Mouse (Mus musculus): ENCODE measurements around the gene Ern1. TPM values are rescaled to one million over a fixed set of nuclear protein-coding genes. Genes with fewer than 3 reads are reported as not detected.

Gene Ern1
- total and polyA plus RNA-seq, 2 experiments from 2014 or later: 3.0 to 11.6 TPM

DNA sequence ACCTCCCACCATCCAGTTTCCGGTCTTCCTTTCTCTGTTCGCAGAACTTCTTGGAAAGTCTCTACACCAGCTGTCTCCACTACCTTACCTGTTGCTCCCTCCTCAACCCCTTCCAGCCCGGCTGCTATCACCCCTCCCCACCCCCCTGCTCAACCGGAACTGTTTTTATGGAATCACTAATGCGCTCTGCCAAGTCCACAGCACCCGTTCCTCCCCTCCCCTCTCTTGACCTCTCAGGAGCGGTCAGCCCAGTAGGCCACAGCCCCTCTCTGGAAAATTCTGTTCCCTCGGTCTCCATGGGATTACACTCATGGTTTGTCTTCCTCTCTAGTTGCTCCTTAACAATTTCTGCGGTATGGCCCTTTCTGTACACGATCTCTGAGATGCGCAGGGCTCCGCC, 134.5 kb downstream of the Ern1 start, which contains the start of gene Scn4a:
TSS of gene Scn4a (minus strand) at position 101 of the 400 bp plus-strand sequence.
- H3K27me3 ChIP-seq (ENCODE audit: insufficient read depth, low read length): no peaks in the 10 kb centered on the region
- H3K36me3 ChIP-seq (ENCODE audit: insufficient read depth, low read length): no peaks in the 10 kb centered on the region
- no peaks in the 10 kb centered on the region for H3K9me3 ChIP-seq (ENCODE audit: low read length)
- WGBS: 89% methylated on average over 12 of the region's 12 CpGs
- H3K4me2 ChIP-seq (ENCODE audit: low read depth, low read length): no peak within 1 kb of the TSS
- ATAC-seq (no peak), DNase-seq (ENCODE audit: low spot score) (no peak)
- TF ChIP-seq CTCF (IDR thresholded peaks at IDR 0.05; ENCODE audit: low read depth): no peak
- no peaks in the 10 kb centered on the region for H3K4me1 ChIP-seq (ENCODE audit: insufficient read depth, low read length)
- no peak within 1 kb of the TSS for H3K9ac ChIP-seq (replicated peaks; ENCODE audit: low read length)
- H3K27ac ChIP-seq: no peak within 1 kb of the TSS
- H3K4me3 ChIP-seq (ENCODE audit: low read length): no peak within 1 kb of the TSS

DNA sequence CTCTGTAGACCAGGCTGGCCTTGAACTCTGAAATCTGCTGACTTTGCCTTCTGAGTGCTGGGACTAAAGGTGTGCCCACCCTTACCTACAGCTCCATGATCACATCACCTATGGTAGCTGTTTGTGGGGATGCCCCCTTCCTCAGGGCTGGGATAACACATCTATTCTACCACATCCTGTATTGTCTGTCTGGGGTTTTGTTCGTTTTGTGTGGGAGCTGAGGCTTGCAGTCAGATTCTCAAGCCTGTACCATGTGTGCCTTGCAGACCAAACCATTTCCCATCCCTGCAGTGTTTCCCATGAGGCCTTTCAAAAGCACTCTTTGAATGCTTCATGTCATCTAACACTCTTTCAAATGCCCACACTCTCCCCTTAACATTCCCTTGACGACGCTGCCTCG, 135.7 kb downstream of the Ern1 start:
- Histone ChIP-seq H3K9me3 (ENCODE audit: low read length) (no peaks in the 10 kb centered on the region), H3K27me3 (ENCODE audit: insufficient read depth, low read length) (no peaks in the 10 kb centered on the region), H3K36me3 (ENCODE audit: insufficient read depth, low read length) (no peaks in the 10 kb centered on the region), H3K4me2 (ENCODE audit: low read depth, low read length) (no peak overlapping the region), H3K4me3 (ENCODE audit: low read length) (no peak overlapping the region), H3K9ac (replicated peaks; ENCODE audit: low read length) (no peak overlapping the region), H3K27ac (no peak overlapping the region), H3K4me1 (ENCODE audit: insufficient read depth, low read length) (no peaks in the 10 kb centered on the region)
- ATAC-seq (no peak), DNase-seq (ENCODE audit: low spot score) (no peak)
- 61% methylated on average over 4 of the region's 4 CpGs for WGBS
- no peak for TF ChIP-seq CTCF (IDR thresholded peaks at IDR 0.05; ENCODE audit: low read depth)

DNA sequence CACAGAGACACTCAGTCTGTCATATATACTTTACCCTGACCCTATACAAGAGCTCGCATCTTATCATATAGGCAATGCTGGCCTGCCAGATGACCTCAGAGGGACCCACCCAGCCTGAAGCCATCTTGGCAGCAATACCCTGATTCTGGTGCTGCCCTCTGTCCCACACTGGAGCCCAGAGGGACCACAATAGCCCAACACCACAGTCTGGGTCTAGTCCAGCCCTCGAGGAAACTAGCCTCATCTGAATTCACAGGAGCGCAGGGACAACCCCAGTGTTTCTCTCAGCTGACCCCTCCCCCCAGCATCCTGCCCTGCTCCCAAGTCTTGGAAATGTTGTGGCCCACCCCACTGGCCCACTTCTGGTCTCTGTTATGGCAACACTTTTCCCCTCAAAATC, 136.4 kb downstream of the Ern1 start:
- Histone ChIP-seq H3K4me1 (ENCODE audit: insufficient read depth, low read length) (no peaks in the 10 kb centered on the region), H3K4me2 (ENCODE audit: low read depth, low read length) (no peak overlapping the region), H3K9me3 (ENCODE audit: low read length) (no peaks in the 10 kb centered on the region), H3K36me3 (ENCODE audit: insufficient read depth, low read length) (no peaks in the 10 kb centered on the region), H3K9ac (replicated peaks; ENCODE audit: low read length) (no peak overlapping the region), H3K4me3 (ENCODE audit: low read length) (no peak overlapping the region), H3K27ac (no peak overlapping the region), H3K27me3 (ENCODE audit: insufficient read depth, low read length) (no peaks in the 10 kb centered on the region)
- DNase-seq (ENCODE audit: low spot score): peak; percentile 14
- peak; percentile 73; the same call in 1 of the 2 replicates for ATAC-seq
- no peak for TF ChIP-seq CTCF (IDR thresholded peaks at IDR 0.05; ENCODE audit: low read depth)
- 65% methylated on average over 3 of the region's 3 CpGs for WGBS

DNA sequence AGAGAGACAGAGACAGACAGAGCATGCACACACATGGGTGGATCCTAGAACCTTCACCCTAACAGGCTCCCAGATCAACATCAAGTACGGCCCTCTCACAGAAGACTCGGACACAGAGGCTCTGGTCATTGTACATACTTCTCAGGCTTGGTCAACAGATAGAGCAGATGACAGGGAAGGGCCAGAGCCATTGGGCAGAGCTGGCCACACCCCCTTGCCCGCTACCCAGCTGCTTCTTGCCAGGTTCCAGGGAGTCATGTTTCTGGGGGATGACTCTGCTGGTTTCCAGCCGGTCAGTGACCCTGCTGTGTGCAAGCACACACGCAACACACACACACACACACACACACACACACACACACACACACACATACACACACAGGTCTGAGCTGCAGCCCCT, 136.8 kb downstream of the Ern1 start:
- H3K4me1 ChIP-seq (ENCODE audit: insufficient read depth, low read length): no peaks in the 10 kb centered on the region
- no peak for TF ChIP-seq CTCF (IDR thresholded peaks at IDR 0.05; ENCODE audit: low read depth)
- no peaks in the 10 kb centered on the region for H3K27me3 ChIP-seq (ENCODE audit: insufficient read depth, low read length)
- no peak overlapping the region for H3K4me2 ChIP-seq (ENCODE audit: low read depth, low read length)
- peak; percentile 29; the same call in 1 of the 2 replicates for ATAC-seq
- WGBS: 49% methylated on average over 5 of the region's 5 CpGs
- H3K9ac ChIP-seq (replicated peaks; ENCODE audit: low read length): no peak overlapping the region
- H3K36me3 ChIP-seq (ENCODE audit: insufficient read depth, low read length): no peaks in the 10 kb centered on the region
- H3K9me3 ChIP-seq (ENCODE audit: low read length): no peaks in the 10 kb centered on the region
- no peak overlapping the region for H3K4me3 ChIP-seq (ENCODE audit: low read length)
- DNase-seq (ENCODE audit: low spot score): no peak
- H3K27ac ChIP-seq: no peak overlapping the region

DNA sequence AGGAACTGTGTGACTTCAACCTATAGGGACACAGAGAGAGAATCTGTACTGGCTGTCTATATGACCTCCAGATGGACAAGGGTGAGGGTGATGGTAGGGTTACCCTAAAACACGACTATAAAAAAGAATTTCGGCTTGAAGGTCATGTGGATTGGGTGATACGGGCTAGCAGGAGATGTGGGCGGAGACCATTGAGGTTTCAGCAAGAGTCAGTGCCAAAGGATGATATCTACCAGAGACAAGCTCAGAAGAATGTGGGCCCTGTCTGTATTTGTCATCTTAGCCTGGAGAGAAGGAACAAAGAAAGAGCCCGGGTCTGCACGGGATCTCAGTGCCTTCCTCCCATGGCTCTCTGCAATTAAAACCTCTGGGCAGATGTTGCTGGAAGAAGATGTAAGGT, 137.9 kb downstream of the Ern1 start:
- no peaks in the 10 kb centered on the region for H3K36me3 ChIP-seq (ENCODE audit: insufficient read depth, low read length)
- no peak for TF ChIP-seq CTCF (IDR thresholded peaks at IDR 0.05; ENCODE audit: low read depth)
- 84% methylated on average over 6 of the region's 6 CpGs for WGBS
- no peak overlapping the region for H3K9ac ChIP-seq (replicated peaks; ENCODE audit: low read length)
- no peak overlapping the region for H3K4me2 ChIP-seq (ENCODE audit: low read depth, low read length)
- no peak overlapping the region for H3K4me3 ChIP-seq (ENCODE audit: low read length)
- H3K4me1 ChIP-seq (ENCODE audit: insufficient read depth, low read length): no peaks in the 10 kb centered on the region
- H3K27ac ChIP-seq: no peak overlapping the region
- no peaks in the 10 kb centered on the region for H3K27me3 ChIP-seq (ENCODE audit: insufficient read depth, low read length)
- DNase-seq (ENCODE audit: low spot score) (no peak), ATAC-seq (no peak)
- no peaks in the 10 kb centered on the region for H3K9me3 ChIP-seq (ENCODE audit: low read length)

DNA sequence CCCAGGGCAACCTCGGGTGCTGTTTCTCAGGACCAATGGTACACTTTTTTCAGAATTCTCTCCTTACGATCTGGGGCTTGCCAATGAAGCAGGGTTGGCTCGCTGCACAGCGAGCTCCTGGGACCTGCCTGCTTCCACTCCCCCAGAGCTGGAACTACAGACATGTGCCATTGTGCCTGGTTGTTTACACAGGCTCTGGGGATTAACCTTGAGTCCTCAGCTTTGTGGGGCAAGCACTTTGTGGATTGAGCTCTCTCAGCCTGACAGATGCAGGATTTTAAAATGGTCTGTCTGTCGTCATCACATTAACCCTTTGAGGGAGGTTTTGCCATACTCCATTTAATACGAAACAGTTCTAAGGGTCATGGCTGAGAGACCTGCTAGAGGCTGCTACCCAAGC, 142.7 kb downstream of the Ern1 start:
- no peak overlapping the region for H3K9ac ChIP-seq (replicated peaks; ENCODE audit: low read length)
- H3K27ac ChIP-seq: no peak overlapping the region
- no peak overlapping the region for H3K4me3 ChIP-seq (ENCODE audit: low read length)
- H3K9me3 ChIP-seq (ENCODE audit: low read length): no peaks in the 10 kb centered on the region
- H3K27me3 ChIP-seq (ENCODE audit: insufficient read depth, low read length): no peaks in the 10 kb centered on the region
- TF ChIP-seq CTCF (IDR thresholded peaks at IDR 0.05; ENCODE audit: low read depth): no peak
- H3K36me3 ChIP-seq (ENCODE audit: insufficient read depth, low read length): no peaks in the 10 kb centered on the region
- ATAC-seq (peak; percentile 35; the same call in 1 of the 2 replicates), DNase-seq (ENCODE audit: low spot score) (no peak)
- 50% methylated on average over 6 of the region's 6 CpGs for WGBS
- H3K4me2 ChIP-seq (ENCODE audit: low read depth, low read length): no peak overlapping the region
- H3K4me1 ChIP-seq (ENCODE audit: insufficient read depth, low read length): no peaks in the 10 kb centered on the region

Other genes with a start within 250 kb of the Ern1 start
- 24.4 and 55.6 TPM in 2 replicates for gene Ftsj3, start 231.8 kb downstream of the Ern1 start, total RNA-seq (2014; rRNA removed)
- gene Ftsj3, start 231.8 kb downstream of the Ern1 start, polyA plus RNA-seq (2015; fragmentation: Nextera tagmentation; extraction: Ambion mirVana): 28.5 and 29.4 TPM in 2 replicates
- 55.4 and 58.9 TPM in 2 replicates for gene Psmc5, start 231.7 kb downstream of the Ern1 start, total RNA-seq (2014; rRNA removed)
- gene Psmc5, start 231.7 kb downstream of the Ern1 start, polyA plus RNA-seq (2015; fragmentation: Nextera tagmentation; extraction: Ambion mirVana): 305 and 308 TPM in 2 replicates
- gene Smarcd2, start 214.9 kb downstream of the Ern1 start, total RNA-seq (2014; rRNA removed): 26.8 and 34.1 TPM in 2 replicates
- 10.4 and 12.3 TPM in 2 replicates for gene Smarcd2, start 214.9 kb downstream of the Ern1 start, polyA plus RNA-seq (2015; fragmentation: Nextera tagmentation; extraction: Ambion mirVana)
- 0.05 and 1.3 TPM in 2 replicates for gene Tcam1, start 211.2 kb downstream of the Ern1 start, total RNA-seq (2014; rRNA removed)
- gene Tcam1, start 211.2 kb downstream of the Ern1 start, polyA plus RNA-seq (2015; fragmentation: Nextera tagmentation; extraction: Ambion mirVana): 0.19 and 0.23 TPM in 2 replicates
- not detected in 2 replicates for gene Gh, start 186.0 kb downstream of the Ern1 start, total RNA-seq (2014; rRNA removed)
- gene Gh, start 186.0 kb downstream of the Ern1 start, polyA plus RNA-seq (2015; fragmentation: Nextera tagmentation; extraction: Ambion mirVana): not detected in 2 replicates
- gene Cd79b, start 173.1 kb downstream of the Ern1 start, total RNA-seq (2014; rRNA removed): 0.25 and 0.63 TPM in 2 replicates
- 1.3 and 1.7 TPM in 2 replicates for gene Cd79b, start 173.1 kb downstream of the Ern1 start, polyA plus RNA-seq (2015; fragmentation: Nextera tagmentation; extraction: Ambion mirVana)
- gene Scn4a, start 134.6 kb downstream of the Ern1 start, total RNA-seq (2014; rRNA removed): under 0.01 and 0.22 TPM in 2 replicates
- 0.04 TPM in 1 of 2 replicates, not detected in the other for gene Scn4a, start 134.6 kb downstream of the Ern1 start, polyA plus RNA-seq (2015; fragmentation: Nextera tagmentation; extraction: Ambion mirVana)
- gene Prr29, start 122.4 kb downstream of the Ern1 start, total RNA-seq (2014; rRNA removed): not detected in 2 replicates
- not detected in 2 replicates for gene Prr29, start 122.4 kb downstream of the Ern1 start, polyA plus RNA-seq (2015; fragmentation: Nextera tagmentation; extraction: Ambion mirVana)
- gene Icam2, start 99.8 kb downstream of the Ern1 start, total RNA-seq (2014; rRNA removed): 3.8 and 11.4 TPM in 2 replicates
- gene Icam2, start 99.8 kb downstream of the Ern1 start, polyA plus RNA-seq (2015; fragmentation: Nextera tagmentation; extraction: Ambion mirVana): 8.4 TPM in 2 replicates
- 46.2 and 60.5 TPM in 2 replicates for gene Tex2, start 125.6 kb upstream of the Ern1 start, total RNA-seq (2014; rRNA removed)
- 30.0 and 30.8 TPM in 2 replicates for gene Tex2, start 125.6 kb upstream of the Ern1 start, polyA plus RNA-seq (2015; fragmentation: Nextera tagmentation; extraction: Ambion mirVana)